Mouse (Mus musculus) fat pad, adult 2 months (tissue): ENCODE measurements around the gene Gucy2c.
A peak's percentile ranks its signal among the peaks of the same experiment; 100 is the strongest.

Experiments used
- DNase-seq: peaks from one replicate; pipeline ENCODE4 v3.0.0-alpha.2; 2011; ENCODE audit warnings: low read depth, low spot score; ENCODE audit errors: extremely low read depth

Gene Gucy2c

DNA sequence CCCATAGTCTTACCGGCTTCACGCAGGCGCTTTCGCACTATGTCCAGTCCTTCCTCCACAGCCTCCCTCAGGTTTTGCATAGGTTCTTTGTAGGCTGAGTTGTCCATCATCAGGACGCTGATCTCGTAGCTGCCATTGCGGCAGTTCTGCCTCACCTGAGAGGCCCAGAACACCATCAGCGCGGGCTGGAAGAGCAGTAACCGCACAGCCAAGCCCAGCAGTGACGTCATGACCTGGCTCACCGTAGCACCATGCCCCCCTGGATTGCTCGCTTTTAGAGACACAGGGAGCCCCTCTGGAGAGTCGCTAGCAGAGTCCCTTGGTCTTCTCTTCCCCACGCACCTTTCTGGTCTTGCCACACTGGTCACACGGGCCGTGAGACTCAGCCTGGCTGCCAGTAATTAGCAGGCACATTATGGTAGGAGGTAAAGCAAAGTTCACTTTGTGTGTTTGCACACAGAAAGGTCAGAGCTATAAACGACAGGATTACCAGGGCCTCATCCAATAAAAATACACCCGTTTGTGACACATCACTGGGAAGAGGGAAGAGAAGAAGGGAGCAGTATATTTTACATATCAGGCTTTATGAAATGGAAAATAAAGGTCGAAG is at the start of gene Gucy2c:
TSS of gene Gucy2c (minus strand) at position 389 of the 610 bp plus-strand sequence.
- no peak for DNase-seq

DNA sequence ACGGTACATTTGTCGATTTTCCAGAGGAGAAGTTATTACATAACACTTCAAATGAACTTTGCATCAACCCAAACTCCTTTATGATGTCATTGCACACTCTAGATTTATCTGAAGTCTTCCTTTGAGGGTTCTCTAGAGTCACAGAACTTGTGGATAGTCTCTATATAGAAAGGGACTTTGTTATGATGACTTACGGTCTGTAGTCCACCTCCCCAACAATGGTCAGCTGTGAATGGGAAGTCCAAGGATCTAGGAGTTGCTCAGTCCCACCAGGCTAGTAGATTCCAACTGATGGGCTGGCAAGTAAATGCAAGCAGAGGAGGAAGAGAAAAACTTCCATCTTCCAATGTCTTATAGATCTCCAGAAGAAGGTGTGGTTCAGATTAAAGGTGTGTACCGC is 47.1 kb upstream of the Gucy2c start:
- DNase-seq, result no peak

DNA sequence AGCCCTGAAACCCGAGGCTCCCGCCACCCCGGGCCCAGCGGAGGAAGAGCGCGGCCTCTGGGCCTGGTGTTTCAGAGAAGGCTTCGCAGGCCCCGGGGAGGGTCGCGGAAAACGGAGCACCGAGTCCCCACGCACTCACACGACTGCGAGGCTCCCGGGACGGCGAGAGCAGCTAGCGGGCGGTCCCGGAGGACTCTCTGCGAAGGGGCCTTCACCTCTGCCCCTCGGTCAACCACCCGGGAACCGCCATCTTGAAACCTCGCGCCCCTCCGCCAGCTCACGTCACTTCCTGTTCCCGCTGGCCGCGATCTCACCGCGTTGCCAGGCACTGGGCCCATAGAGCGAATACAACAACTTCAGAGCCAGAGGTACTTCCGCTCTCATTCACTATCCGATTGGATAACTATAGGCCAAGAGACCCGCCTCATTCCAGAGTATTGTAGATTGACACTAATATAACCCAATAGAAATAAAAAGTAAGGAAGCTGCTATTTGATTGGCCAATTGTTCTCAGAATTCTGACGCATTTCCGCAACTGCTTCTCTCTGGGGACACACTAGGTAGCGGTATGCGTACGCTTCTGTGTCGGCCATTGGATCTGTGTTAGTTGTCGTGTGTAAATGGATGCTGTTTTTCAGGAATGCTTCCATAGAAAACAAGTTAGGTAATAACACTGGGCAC is 46.5 kb upstream of the Gucy2c start, which contains the start of gene Wbp11:
TSS of gene Wbp11 (minus strand) at position 353 of the 681 bp plus-strand sequence.
- DNase-seq, result peak; percentile 96

DNA sequence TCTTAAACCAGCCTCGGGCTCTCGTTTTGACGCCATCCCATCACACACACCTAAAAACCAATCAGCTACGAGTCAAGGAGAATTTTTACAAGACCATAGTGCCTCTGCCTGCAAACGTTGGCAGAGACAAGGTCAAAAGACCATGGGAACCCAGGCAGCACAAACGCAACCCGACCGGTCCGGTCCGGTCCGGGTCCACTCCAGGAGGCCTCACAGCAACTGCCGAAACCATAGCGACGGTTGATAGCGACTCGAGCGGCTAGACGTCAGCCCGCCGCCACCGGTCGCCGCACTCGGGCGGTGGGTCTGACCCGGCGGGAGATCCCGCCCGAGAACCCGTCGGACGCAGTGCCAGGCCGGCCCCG is 45.9 kb upstream of the Gucy2c start, which contains the start of gene BC049715:
TSS of gene BC049715 (plus strand) at position 111 of the 365 bp plus-strand sequence.
- DNase-seq, result no peak

DNA sequence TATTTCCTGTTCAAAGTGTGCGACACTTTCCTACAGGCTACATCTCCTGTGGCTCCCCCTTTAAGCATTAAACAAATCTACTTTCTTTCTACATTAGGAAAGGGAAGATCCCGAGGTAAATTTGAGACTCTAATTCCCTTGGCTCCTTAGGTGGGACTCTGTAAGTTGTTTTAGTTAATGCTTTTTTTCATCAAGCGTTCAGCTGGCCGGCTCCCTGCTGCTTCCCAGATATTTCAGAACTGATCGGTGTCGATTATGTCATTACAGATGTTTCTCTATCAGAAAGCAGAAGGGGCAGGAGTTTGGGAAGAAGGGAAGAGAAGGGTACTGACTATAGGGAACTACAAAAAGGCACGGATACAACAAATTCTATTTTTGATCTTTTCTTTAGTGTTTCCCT is 45.6 kb upstream of the Gucy2c start:
- no peak for DNase-seq

DNA sequence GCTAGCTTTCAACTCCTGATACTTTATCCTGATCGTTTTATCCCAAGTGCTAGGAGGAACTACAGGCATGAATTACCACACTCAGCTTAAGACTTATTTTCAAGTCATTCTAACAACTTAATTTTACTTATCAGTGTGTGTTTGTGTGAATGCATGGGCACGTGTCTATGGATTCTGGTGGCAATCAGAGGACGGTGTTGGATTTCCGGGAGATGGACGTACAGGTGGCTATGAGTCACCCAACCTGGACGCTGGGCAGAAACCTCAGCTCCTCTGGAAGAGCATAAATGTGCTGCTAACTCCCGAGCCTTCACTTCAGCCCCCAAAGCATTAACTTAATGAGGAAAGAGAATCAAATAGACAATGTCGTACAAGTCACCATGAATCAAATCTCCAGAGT is 43.4 kb upstream of the Gucy2c start:
- no peak for DNase-seq

DNA sequence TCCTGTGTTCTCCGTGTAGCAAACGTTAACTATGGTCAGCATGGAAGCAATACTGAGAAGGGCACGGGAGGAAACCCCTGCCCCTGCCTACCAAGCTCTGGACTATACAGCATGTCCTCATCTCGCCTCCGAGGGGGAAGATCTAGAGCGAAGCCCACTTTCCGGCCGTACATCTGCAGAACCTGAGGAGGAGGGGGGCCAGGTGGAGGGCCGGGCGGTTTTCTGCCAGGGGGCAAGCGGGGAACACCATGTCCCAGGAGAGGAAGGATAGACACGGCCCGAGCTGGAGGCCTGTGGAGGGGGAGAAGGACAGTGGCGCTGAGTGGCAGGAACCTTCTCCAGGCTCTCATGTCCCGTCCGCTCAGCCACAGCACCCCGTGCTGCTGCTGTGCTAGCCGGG is 39.5 kb upstream of the Gucy2c start:
- no peak for DNase-seq

DNA sequence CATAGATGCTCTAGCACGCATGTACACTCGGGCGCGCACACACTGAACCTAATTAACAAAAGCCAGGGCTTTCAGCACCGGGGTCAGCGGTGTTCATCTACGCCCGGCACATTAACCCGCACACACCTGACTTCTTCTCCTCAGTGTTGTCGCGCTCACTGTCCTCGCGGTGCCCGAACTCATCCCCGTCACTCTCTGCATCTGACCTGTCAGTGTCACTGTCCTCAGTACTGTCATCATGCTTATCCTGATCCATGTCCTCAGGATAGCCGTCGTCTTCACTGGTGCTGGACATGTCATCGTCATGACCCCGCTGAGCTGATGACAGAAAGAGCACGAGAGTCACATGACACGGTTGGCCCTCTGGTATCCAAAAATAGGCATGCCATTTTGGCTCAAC is 38.8 kb upstream of the Gucy2c start:
- DNase-seq, result no peak

DNA sequence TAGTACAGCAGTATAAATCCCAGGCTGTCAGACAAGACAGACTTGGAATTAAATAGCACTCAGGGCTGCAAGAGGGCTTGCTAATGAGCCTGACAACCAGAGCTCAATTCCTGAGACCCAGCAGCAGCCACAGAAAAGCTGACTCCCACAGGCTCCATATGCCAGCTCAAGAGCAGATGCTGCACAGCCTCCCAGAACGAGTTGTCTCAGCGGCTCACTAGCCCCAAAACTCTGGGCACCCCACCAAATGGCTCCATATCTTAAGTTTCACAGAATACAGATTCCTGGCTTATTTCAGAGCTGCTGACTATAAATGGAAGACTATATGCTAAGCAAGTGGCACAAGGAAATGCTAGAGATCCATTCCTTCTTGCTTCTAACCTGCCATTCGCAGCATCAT is 36.0 kb upstream of the Gucy2c start:
- no peak for DNase-seq

DNA sequence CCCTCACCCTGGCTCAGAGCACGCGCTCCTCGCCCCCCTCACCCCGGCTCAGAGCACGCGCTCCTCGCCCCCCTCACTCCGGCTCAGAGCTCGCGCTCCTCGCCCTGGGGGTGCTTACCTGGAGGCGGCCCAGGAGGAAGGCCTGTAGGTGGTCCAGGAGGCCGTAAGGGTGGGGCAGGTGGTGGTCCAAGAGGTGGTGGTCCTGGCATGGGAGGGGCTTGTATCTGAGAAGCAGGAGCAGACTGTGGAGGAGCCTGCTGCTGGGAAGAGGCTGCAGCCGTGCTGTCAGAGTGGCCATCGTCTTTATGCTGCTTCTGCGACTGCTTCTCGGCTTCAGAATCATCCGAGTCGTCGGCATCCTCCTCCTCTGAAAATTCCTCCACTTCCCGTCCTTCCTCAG is 35.3 kb upstream of the Gucy2c start:
- DNase-seq, result no peak

DNA sequence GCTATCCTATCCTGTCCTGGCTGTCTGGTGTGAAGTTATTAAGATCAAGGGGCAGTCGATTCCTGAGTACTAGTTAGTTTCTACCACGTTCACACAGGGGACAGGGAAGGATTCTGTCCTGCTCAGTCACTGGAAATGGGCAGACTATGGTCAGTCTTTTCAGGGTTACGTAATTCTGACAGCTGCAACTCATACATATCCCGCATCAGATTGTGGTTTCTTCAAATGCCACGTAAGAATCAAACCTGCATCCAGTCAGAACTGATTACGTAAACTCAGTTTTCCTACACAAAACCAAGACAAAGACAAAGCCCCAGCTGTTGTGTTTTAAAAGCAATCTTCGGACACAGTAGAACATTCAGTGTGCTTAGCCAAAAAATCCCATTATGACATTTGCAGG is 33.8 kb upstream of the Gucy2c start:
- no peak for DNase-seq

DNA sequence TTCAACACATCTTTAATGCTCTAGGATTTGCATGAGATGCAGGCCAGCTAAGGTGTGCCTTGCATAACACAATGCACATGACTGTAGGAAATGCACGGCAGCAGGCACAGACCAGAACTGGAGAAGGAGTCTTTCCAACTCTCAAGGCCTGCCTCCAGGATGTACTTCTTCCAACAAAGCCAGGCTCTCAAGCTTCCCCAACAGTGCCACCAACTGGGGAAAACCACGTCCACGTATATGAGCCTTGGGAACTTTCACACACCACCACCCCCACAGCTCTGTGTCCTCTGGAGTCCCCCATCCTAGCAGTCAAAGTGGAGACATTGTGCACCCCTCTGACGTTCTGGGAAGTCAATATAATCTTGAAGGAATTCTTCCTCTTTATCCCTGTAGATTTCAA is 31.6 kb upstream of the Gucy2c start:
- no peak for DNase-seq

DNA sequence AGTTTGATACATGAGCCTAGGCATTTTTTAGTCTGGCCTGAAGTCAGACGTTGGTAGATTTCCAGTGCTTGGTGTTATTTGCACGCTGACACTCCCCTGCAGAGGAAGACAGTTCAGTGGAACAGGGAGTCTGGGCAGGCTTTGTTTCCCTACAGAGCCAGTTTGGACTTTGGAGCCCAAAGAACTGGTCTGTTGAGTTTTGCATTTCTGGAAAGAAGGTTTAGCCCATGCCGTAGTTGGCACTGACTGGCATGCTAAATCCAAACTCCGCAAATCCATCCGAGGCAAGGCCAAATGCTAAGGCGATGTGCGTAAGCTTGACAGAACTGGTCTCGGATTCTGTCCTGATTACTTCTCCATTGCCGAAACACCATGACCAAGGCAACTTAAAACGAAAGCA is 29.6 kb upstream of the Gucy2c start:
- DNase-seq, result peak; percentile 94

DNA sequence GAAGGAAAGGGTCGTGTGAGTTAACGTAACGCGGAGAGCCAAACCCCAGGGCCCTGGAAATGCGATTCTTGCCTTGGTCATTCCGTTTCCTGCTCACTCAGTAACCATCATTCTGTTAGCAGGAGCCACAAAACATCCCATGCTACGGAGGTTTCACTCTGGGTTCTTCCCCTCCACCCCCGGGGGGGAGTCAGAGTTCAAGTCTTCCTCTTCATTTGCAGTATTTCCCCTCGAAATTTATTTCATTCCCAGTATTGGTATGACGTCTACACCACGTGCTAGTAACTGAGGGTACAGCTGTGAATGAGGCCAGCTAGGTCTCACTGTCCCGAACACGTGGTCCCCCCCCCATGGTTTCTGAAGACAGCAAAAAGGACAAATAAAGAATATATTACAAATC is 28.1 kb upstream of the Gucy2c start:
- no peak for DNase-seq

DNA sequence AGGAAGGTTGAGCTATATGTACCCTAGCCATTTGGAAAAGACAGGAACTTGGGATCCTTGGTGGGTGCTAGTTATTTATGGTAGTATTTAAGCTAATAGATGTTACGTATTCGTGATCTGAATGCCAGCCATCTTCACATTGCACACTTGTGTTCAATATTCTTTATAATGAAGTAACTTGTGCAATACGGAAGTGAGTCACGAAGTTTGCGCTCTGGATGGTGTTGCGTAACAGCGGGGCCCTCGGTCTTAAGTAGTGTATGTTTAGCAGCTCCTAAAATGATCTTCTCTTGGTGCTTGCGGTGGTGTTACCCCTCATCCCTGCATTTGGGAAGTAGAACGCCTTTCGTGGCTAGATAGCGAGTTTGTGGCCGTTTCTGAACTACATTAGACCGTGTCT is 27.5 kb upstream of the Gucy2c start:
- DNase-seq, result peak; percentile 75

DNA sequence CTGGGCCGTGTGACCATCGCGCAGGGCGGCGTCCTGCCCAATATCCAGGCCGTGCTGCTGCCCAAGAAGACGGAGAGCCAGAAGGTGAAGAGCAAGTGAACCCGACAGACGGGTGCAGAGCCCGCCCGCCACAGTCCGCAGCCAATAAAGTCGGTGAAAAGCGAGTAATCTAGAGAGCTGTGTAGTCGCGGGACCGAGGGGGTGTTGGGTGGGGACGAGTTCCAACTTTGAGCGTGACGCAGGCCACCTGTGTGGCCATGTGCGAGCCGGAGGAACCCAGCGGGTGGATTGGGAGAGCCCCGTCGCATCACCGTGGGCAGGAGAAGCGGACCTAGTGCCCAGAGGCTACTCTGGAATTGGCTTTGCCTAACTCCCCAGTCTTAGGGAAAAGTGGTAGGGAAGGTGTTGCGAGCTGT is 27.1 kb upstream of the Gucy2c start:
- DNase-seq, result no peak

DNA sequence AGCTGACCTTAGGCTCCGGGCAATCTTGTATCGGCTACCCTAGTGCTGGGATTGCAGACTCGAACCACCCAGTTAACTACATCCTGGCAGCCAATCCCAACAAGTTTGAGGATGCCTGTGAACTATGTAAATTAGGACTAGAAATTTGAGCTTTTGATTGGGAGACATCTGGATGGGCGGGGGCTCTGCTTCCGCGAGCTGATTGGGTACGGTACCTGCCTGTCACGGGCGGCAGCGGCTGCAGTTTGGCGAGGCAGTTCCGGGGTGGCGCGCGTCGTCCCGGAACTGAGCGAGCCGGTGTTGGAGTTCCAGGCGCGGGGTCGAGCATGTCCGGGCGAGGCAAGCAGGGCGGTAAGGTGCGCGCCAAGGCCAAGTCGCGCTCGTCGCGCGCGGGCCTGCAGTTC is 26.5 kb upstream of the Gucy2c start, which contains the start of gene H2afj:
TSS of gene H2afj (plus strand) at position 231 of the 404 bp plus-strand sequence.
- peak; percentile 82 for DNase-seq

DNA sequence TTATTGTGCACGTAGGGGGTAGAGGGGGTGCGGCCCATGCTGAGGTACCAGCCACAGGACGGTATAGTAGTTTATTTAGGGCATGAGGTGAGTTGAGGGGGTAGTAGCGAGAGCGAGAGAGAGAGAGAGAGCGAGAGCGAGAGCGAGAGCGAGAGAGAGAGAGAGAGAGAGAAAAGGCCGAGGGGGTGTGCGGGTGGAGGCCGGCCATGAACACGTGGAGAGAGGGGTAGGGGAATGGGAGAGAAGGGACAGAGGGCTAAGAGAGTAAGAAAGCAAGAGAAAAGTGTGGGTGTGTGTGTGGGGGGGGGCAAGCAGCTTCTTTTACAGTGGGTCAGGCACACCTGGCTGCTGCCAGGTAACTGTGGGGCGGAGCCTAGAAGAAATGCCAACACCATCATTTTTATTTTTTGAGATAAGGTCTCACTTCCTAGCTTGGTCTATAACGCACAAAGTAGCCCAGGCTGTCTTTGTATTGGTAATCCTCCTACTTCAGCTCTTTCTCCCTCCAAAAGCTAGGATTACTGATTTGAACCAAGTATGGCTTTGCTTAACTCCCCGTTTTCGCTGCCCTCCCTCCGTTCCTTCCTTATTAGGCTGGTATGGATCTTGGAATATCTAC is 25.9 kb upstream of the Gucy2c start:
- no peak for DNase-seq

DNA sequence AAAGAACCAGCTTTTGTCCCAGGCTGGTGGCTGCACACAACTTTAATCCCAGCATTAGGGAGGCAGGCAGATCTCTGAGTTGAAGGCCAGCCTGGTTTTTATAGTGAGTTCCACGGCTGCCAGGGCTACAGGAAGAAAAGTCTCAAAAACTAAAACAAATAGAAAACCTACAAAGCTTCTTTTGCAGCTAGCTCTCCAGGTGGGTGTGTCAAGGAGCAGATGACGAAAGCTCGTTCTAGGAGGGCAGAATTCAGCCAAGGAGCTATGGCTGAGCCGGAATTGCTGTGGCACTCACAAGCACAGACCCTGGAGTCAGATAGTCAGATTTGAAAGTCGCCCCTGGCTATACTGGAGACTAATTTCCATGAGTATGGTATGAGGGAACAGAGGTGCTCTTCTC is 25.3 kb upstream of the Gucy2c start:
- DNase-seq, result no peak

DNA sequence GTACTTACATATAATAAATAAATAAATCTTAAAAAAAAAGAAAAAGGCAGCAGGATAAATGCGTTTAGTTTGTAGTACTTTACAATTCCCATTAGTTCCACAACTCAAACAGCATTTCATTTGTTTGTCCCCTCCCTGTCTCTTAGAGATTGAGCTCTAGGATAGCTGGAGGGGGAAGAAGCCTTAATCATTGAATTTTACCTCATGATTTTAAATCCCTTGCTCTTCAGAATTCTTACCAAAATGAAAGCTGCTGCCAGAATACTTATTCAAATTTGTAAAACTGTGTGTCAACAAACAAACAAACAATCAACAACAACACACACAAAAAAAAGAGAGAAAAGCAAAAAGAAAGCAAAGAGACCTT is 23.8 kb upstream of the Gucy2c start:
- no peak for DNase-seq

DNA sequence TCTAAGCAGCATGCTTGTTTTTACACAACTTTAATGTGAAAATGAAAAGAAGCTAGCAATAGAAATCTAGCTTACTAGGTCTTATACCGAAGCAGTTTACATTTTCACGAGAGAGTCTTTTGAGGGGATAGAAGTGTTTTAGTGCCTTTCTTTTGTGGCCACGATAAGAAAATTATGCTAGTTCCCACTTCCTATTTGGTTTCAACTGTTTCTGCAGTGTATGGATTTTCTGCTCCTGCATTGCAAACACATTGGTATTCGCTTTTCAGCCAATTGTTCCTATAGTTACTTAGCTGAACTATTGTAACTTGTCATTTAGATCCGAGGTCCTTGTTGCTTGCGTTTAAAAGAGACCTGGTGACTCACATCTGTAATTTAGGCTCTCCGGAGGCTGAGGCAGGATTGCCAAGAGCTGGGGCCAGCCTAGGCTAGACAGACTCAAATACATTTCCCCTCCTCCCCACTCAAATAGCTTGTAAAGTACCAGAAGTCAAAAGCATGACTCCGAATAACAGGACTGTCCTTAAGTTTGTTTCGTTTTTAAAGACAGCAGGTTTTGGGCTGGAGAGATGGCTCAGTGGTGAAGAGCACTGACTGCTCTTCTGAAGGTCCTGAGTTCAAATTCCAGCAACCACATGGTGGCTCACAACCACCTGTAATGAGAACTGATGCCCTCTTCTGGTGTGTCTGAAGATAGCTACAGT is 23.3 kb upstream of the Gucy2c start:
- no peak for DNase-seq
